Mouse (Mus musculus) embryonic facial prominence, embryonic 14.5 days (tissue): ENCODE measurements around the gene Nup85. TPM values are rescaled to one million over a fixed set of nuclear protein-coding genes. Genes with fewer than 3 reads are reported as not detected.

Source experiments
- ATAC-seq: fragments of 200-750 bp; cut with Nextera tagmentation; 2 replicates; pipeline ENCODE4 v1.8.0; 2017; ENCODE audit warnings: low read depth, moderate number of reproducible peaks, moderate TSS enrichment
- DNase-seq: peaks from one replicate; pipeline ENCODE4 v3.0.0-alpha.2; 2015; ENCODE audit warnings: low spot score
- H3K27ac ChIP-seq: fragments of 300-500 bp; sonication (generic); replicated peaks from 2 replicates; pipeline ENCODE4 v1.5.1; 2014; ENCODE audit warnings: low read depth, mild to moderate bottlenecking, low read length, moderate library complexity
- H3K27me3 ChIP-seq: fragments of 300-500 bp; sonication (generic); replicated peaks from 2 replicates; pipeline ENCODE4 v1.6.1; 2014; ENCODE audit warnings: low read length; ENCODE audit not compliant: control insufficient read depth, insufficient read depth
- H3K36me3 ChIP-seq: fragments of 300-500 bp; sonication (generic); 2 replicates; pipeline ENCODE4 v1.6.1; 2014; ENCODE audit warnings: low read length, mixed read lengths; ENCODE audit not compliant: control insufficient read depth, insufficient read depth
- H3K4me1 ChIP-seq: fragments of 300-500 bp; sonication (generic); 2 replicates; pipeline ENCODE4 v1.6.1; 2014; ENCODE audit warnings: antibody characterized with exemption, low read length; ENCODE audit not compliant: control insufficient read depth, insufficient read depth
- H3K4me2 ChIP-seq: fragments of 300-500 bp; sonication (generic); 2 replicates; pipeline ENCODE4 v1.6.1; 2014; ENCODE audit warnings: low read depth, mild to moderate bottlenecking, low read length, moderate library complexity, mixed read lengths
- H3K4me3 ChIP-seq: fragments of 300-500 bp; sonication (generic); 2 replicates; pipeline ENCODE4 v1.5.1; 2014; ENCODE audit warnings: low read depth, mild to moderate bottlenecking, low read length
- H3K9ac ChIP-seq: fragments of 300-500 bp; sonication (generic); 2 replicates; pipeline ENCODE4 v1.6.1; 2014; ENCODE audit warnings: low read depth, mild to moderate bottlenecking, low read length, moderate library complexity, mixed read lengths
- H3K9me3 ChIP-seq: fragments of 300-500 bp; sonication (generic); 2 replicates; pipeline ENCODE4 v1.6.1; 2016; ENCODE audit warnings: low read length; ENCODE audit not compliant: control insufficient read depth
- WGBS: fragments of 180-500 bp; shearing (Covaris S2); extraction: QIAGEN DNeasy Blood & Tissue Kit; methylation state at CpG from one replicate; pipeline ENCODE4 v1.1.7; 2014; 5-methylcytosine and 5-hydroxymethylcytosine counted together
- polyA plus RNA-seq: library from polyadenylated mRNA; unstranded; fragments of >200 nt; fragmentation: Nextera tagmentation; extraction: Ambion mirVana; gene quantifications from 2 replicates; pipeline ENCODE4 v1.2.1, GENCODE M21; 2014

Nup85 gene
- polyA plus RNA-seq, 1 experiment from 2014 or later: 128 TPM

GRCm38 (mm10) chr11:115631505-115631890 lies 67.3 kb downstream of the Nup85 start:
- ATAC-seq (no peak), DNase-seq (no peak)
- Histone ChIP-seq H3K9ac (no peak overlapping the region), H3K36me3 (no peaks in the 10 kb centered on the region), H3K9me3 (no peaks in the 10 kb centered on the region), H3K4me3 (no peak overlapping the region), H3K4me1 (peaks cover 6% of the 10 kb centered on the region; the same call in 1 of the 2 replicates), H3K27me3 (no peaks in the 10 kb centered on the region), H3K4me2 (no peak overlapping the region), H3K27ac (no peak overlapping the region)
- 28% methylated on average over 3 of the region's 3 CpGs for WGBS

GRCm38 (mm10) chr11:115632247-115632646 lies 68.0 kb downstream of the Nup85 start:
- Histone ChIP-seq H3K9ac (no peak overlapping the region), H3K4me3 (no peak overlapping the region), H3K27me3 (no peaks in the 10 kb centered on the region), H3K9me3 (no peaks in the 10 kb centered on the region), H3K27ac (no peak overlapping the region), H3K4me1 (peaks cover 1% of the 10 kb centered on the region; the same call in 1 of the 2 replicates), H3K4me2 (no peak overlapping the region), H3K36me3 (no peaks in the 10 kb centered on the region)
- WGBS: 68% methylated on average over 7 of the region's 7 CpGs
- ATAC-seq (no peak), DNase-seq (no peak)

GRCm38 (mm10) chr11:115632862-115633261 lies 68.6 kb downstream of the Nup85 start:
- Histone ChIP-seq H3K27me3 (no peaks in the 10 kb centered on the region), H3K4me3 (no peak overlapping the region), H3K27ac (no peak overlapping the region), H3K4me2 (no peak overlapping the region), H3K9me3 (no peaks in the 10 kb centered on the region), H3K4me1 (no peaks in the 10 kb centered on the region), H3K36me3 (no peaks in the 10 kb centered on the region), H3K9ac (no peak overlapping the region)
- 85% methylated on average over 10 of the region's 10 CpGs for WGBS
- ATAC-seq (no peak), DNase-seq (no peak)

Other genes with a start within 250 kb of the Nup85 start
- not detected in 2 replicates for gene Ush1g, start 242.4 kb upstream of the Nup85 start, polyA plus RNA-seq
- 0.21 TPM in 1 of 2 replicates, not detected in the other for gene Otop3, start 229.7 kb upstream of the Nup85 start, polyA plus RNA-seq
- 10.3 and 10.5 TPM in 2 replicates for gene Hid1, start 196.7 kb upstream of the Nup85 start, polyA plus RNA-seq
- gene Cdr2l, start 182.5 kb upstream of the Nup85 start, polyA plus RNA-seq: 11.7 and 12.3 TPM in 2 replicates
- gene Mrpl58, start 160.7 kb upstream of the Nup85 start, polyA plus RNA-seq: 175 and 185 TPM in 2 replicates
- 841 and 943 TPM in 2 replicates for gene Atp5h, start 144.5 kb upstream of the Nup85 start, polyA plus RNA-seq
- 21.8 and 22.6 TPM in 2 replicates for gene Kctd2, start 144.3 kb upstream of the Nup85 start, polyA plus RNA-seq
- gene Trim80, start 123.9 kb upstream of the Nup85 start, polyA plus RNA-seq: 0.11 TPM in 1 of 2 replicates, not detected in the other
- gene Slc16a5, start 102.0 kb upstream of the Nup85 start, polyA plus RNA-seq: 0.15 and 0.18 TPM in 2 replicates
- 7.6 TPM in 2 replicates for gene Armc7, start 88.8 kb upstream of the Nup85 start, polyA plus RNA-seq
- 70.9 and 74.8 TPM in 2 replicates for gene Nt5c, start 72.6 kb upstream of the Nup85 start, polyA plus RNA-seq
- 576 and 619 TPM in 2 replicates for gene Jpt1, start 50.0 kb upstream of the Nup85 start, polyA plus RNA-seq
- 838 and 864 TPM in 2 replicates for gene Sumo2, start 28.2 kb upstream of the Nup85 start, polyA plus RNA-seq
- 82.8 and 87.6 TPM in 2 replicates for gene Mrps7, start 39.5 kb downstream of the Nup85 start, polyA plus RNA-seq
- 16.5 and 17.9 TPM in 2 replicates for gene Gga3, start 39.6 kb downstream of the Nup85 start, polyA plus RNA-seq
- gene Mif4gd, start 48.5 kb downstream of the Nup85 start, polyA plus RNA-seq: 22.7 and 28.5 TPM in 2 replicates
- 23.4 and 24.6 TPM in 2 replicates for gene Slc25a19, start 63.9 kb downstream of the Nup85 start, polyA plus RNA-seq
- gene Grb2, start 144.2 kb downstream of the Nup85 start, polyA plus RNA-seq: 66.7 TPM in 2 replicates
- gene Tmem94, start 201.0 kb downstream of the Nup85 start, polyA plus RNA-seq: 15.4 and 18.2 TPM in 2 replicates
- gene Caskin2, start 249.2 kb downstream of the Nup85 start, polyA plus RNA-seq: 16.2 and 16.8 TPM in 2 replicates